Mouse (Mus musculus): ENCODE results near the gene Spaca9.

The Spaca9 gene

DNA sequence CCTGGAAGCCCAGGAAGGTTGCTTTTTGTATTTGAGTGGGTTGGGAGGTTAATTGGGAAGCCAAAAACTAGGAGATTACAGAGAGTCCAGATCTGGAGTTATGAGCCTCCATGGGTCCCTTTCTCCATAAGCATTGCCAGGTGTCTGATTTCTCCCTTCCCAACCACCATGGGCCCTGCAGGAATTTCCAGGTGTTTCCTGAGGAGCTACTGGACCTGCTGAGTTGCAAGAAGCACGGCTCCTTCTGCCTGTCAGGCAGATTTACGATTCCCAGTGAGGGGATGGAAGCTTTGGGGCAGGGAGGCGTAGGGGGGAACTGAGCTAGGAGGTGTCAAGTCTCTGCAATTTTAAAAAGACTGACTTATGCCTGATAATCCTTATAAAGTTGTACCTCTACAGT, 33.7 kb downstream of the Spaca9 start:
- no peak for DNase-seq (ENCODE audit: low spot score)

GRCm38 (mm10) chr2:28662891-28663290, 36.6 kb downstream of the Spaca9 start:
- DNase-seq (ENCODE audit: low spot score): no peak

- no peak for DNase-seq (ENCODE audit: low spot score)
Measured at GRCm38 (mm10) chr2:28656216-28656615, 43.3 kb downstream of the Spaca9 start.

DNA sequence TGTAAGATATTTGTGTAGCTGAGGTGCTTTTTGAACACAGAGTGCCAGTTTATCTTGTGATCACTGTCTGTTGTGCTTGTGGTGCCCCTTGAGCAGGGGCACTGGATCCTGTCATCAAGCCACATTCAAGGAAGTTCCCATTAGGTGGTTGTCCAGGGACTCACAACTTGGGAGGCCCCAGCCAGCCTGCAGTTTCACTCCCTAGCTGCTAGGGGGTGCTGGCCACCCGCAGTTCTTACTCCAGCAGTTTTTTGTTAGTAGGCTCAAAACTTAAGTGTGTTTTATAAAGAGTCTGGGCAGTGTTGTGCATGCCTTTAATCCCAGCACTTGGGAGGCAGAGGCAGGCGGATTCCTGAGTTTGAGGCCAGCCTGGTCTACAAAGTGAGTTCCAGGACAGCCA, 45.2 kb downstream of the Spaca9 start:
- DNase-seq (ENCODE audit: low spot score): peak; percentile 13

- no peak for DNase-seq (ENCODE audit: low spot score)
Measured at GRCm38 (mm10) chr2:28653351-28653750, 46.2 kb downstream of the Spaca9 start.

- no peak for DNase-seq (ENCODE audit: low spot score)
Measured at GRCm38 (mm10) chr2:28650526-28650925, 49.0 kb downstream of the Spaca9 start.

DNA sequence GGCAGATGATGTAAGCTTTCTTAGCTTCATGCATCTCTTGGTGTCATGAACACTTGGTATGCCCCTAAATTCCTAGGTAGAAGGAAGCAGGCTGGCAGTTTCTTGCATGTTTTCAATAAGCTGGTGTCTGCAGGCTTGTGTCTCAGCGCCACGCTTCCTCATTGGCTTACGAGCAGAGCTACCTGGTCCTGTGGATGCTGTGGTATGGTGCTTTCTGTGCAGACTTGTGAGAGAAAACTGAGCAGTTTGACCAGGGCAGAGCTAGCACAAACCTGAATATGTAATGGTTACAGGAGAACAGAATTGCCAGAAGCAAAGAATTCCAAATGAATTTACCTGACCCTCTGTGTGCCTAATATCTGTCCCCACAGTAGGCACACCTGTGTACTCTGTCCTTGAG, 56.4 kb downstream of the Spaca9 start:
- DNase-seq (ENCODE audit: low spot score): no peak

All from T-cell, adult 2 months (primary cell).